Mouse (Mus musculus): ENCODE data around the gene Kantr.

GRCm38 (mm10) chrX:152347041-152347440 is 19.7 kb upstream of the Kantr start:
- TF ChIP-seq TAL1 (IDR thresholded peaks at IDR 0.05; ENCODE audit: low read length) (no peak), GATA1 (IDR thresholded peaks at IDR 0.05; ENCODE audit: low read length) (no peak)

All from erythroblast, embryonic 14.5 days (primary cell).